Mouse (Mus musculus) ES-Bruce4 (cell line): Measurements from ENCODE around the gene Spert.

Source experiments
- CTCF ChIP-seq: IDR thresholded peaks from one replicate; pipeline ENCODE4 v1.8.1; 2011; ENCODE audit warnings: low read depth, low read length
- EP300 ChIP-seq: IDR thresholded peaks from 2 replicates; pipeline ENCODE4 v1.6.1; 2011; ENCODE audit warnings: low read depth, low read length; ENCODE audit not compliant: insufficient read depth

DNA sequence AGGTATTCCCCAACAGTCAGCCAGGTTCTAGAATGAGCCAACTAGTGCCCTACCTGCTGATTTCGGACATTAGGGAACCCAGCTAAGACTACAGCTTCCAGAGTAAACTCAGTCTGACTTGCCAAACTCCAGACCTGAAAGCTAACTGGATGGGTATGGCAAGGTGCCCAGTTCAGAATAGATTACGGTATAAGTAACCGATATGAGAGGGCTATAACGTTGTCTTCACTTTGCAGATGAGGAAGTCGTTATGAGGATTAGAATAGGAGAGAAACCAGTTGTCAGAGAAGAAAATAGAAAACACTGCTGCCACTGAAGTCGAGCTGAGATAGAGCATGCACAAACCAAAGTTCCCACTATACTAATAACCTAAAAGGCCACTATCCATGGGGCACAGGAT, 13.9 kb downstream of the Spert start:
- TF ChIP-seq CTCF (no peak), EP300 (no peak)
